Mouse (Mus musculus) layer of hippocampus, adult 9-10 months (tissue): ENCODE data around the gene Atpaf2.
A peak's percentile ranks its signal among the peaks of the same experiment; 100 is the strongest.
"Not testable (repeated sequence)": the region's sequence is repeated elsewhere in the genome, so short reads cannot be mapped to it uniquely, and the experiment has no call there.

Experiments
- DNase-seq: peaks from one replicate; pipeline ENCODE4 v3.0.0; 2022; ENCODE audit warnings: low spot score

Atpaf2 gene

DNA sequence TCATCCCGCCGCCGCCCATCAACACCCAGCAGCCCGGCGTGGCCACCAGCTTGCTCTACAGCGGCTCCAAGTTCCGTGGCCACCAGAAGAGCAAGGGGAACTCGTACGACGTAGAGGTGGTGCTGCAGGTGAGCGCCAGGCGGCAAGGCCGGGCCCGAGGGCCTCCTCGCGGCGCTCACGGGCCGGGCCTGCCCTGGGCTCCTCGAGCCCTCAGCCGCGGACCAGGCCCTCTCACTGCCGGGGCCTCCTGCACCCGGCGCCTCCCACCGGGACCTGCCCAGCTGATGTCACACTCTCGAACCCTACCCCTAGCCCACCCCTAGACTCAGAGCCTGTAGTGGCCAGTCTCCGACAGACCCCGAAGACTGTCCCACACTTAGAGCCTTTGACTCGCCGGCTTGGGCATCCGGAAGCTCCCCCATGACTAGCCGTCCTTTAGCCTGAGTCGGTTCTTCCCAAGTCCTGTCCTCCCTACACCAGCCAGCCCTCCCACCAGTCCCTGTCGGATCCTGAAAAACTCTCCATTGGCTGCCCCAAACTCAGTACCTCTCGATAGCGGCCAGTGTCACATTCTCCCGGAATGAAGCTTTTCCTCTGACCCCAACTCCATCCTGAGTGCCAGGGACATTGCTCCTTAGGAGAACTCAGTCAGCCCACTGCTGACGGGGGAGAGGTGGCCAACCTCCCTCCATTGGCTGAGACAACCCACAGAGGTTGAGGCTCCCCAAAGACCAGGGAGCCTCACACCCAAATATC lies at the start of gene Atpaf2:
Gene Atpaf2 (minus strand): TSS at position 741 of the 756 bp plus-strand sequence.
- no peak for DNase-seq

GRCm38 (mm10) chr11:60465943-60466380 lies 47.7 kb upstream of the Atpaf2 start:
- no peak for DNase-seq

GRCm38 (mm10) chr11:60457973-60458372 lies 39.7 kb upstream of the Atpaf2 start:
- DNase-seq, result no peak

DNA sequence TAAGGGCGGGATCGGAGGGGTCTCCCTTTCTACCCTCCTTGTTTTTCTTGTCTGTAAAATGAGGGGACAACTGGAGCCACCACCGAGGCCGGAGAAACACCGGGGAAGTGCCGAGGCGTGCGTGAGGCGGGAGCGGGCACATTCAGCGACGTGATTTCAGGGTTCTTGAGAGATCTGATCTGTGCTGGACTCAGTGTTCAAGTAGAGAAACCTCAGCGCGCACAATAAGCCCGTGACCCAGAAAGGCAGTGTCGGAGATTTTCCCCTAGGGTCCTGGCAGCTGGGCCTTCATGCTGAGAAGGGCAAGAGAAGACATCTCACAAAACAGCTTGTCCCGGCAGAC lies 36.5 kb upstream of the Atpaf2 start:
- DNase-seq, result no peak

DNA sequence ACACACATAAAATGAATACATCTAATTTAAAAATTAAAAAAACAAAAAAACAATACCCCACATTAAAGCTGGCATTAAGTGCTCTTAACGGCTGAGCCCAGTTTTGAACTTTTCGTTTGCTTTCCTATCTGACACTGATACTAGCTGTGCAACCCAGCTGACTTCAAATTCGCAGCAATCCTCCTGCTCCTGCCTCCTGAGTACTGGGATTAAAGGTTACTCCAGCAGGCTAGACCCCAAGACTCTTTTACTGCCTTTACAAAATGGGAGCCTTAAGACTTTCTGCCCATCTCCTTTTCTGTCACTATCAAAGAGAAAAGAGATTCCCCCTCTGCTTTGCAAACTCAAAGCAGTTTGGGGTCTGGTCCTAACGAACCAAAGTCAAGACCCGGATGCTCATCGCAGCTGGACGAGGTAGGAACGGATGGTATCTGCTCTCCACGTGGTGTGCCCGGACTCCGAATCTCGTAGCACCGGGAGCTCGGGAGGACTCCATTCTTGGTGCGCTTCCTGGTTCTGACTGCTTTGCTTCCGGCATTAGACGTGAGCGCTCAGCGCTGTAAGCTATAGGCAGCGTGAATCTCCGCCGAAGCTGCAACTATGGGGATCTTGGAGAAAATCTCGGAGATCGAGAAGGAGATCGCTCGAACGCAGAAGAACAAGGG lies 36.0 kb upstream of the Atpaf2 start, which contains the start of gene Drg2:
Gene Drg2 (plus strand): TSS at position 512 of the 665 bp plus-strand sequence.
- peak; percentile 79 for DNase-seq

- no peak for DNase-seq
These were observed 25.8 kb upstream of the Atpaf2 start for GRCm38 (mm10) chr11:60444007-60444406.

GRCm38 (mm10) chr11:60442896-60443295 lies 24.6 kb upstream of the Atpaf2 start:
- no peak for DNase-seq

GRCm38 (mm10) chr11:60440176-60440575 lies 21.9 kb upstream of the Atpaf2 start:
- DNase-seq, result no peak

GRCm38 (mm10) chr11:60439621-60440020 lies 21.4 kb upstream of the Atpaf2 start:
- DNase-seq, result not testable (repeated sequence)

DNA sequence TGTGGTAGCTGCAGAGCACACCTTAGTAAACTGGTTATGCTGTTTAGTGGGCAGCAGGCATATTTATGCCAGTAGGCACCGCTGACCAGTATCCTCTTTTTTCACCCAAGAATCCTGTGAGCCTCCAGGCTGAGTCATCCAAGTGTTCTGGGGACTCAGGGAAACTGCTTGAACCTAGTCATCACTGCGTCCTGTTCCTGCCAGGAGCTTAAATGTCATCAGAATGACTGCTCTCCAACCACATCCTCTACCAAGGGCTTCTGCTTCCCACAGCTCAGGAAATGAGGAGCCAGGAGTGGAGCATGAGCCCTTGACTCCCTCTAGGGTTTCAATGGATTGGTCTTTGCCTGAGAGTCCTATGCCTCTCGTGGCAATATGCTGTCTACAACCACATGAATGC lies 18.4 kb upstream of the Atpaf2 start:
- no peak for DNase-seq

DNA sequence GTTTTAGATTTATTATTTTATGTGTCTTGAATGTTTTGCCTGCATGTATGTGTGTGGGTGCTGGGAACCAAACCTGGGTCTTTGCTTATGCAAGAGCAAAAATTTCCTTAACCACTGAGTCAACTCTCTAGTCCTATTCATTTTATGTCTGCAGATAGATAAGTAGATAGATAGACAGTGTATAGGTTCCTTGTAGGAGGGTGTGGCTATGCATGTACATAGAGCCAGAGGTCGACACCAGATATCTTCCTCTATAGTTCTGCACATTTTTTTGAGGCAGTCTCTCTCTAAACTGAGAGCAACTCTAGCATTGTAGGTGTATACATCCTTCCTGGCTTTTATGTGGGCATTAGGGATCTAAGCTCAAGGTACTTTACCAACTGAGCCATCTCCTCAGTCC lies 16.9 kb upstream of the Atpaf2 start:
- DNase-seq, result no peak

DNA sequence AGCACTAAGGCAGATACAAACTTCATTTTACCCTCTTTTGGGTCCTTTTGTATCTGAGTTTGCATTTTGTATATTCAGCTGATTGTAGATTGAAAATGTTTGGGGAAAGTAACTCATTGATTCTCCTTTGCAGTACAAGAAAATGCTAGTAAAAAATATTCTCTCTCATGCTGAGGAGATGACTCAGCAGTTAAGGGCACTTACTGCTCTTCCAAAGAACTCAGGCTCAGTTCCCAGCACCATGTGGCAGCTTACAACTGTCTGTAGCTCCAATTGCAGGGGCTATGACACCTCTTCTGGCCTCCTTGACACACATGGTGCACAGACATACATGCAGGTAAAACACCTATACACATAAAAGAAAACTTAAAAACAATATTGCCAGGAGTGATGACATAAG lies 15.2 kb upstream of the Atpaf2 start:
- no peak for DNase-seq

GRCm38 (mm10) chr11:60427628-60428027 lies 9.4 kb upstream of the Atpaf2 start:
- no peak for DNase-seq

DNA sequence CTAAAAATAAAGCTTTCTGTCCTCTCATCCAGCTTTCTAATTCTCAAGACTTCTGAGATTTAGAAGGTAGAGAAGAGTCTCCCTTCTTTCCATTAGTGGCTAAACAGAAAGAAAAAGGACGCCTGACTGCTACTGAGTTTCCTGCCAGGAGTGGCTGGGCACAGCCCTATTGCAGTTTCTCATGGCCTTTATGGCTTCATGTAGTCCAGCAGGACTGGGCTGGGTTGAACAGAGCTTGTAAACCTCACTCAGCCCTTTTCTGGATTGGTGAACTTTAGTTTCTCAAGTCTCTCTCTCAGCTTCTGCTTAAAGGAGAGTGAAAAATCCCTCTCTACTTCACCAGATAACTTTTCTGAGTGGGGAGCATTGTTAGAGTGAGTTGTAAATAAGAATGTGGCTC lies 8.2 kb upstream of the Atpaf2 start:
- no peak for DNase-seq

GRCm38 (mm10) chr11:60423006-60423405 lies 4.7 kb upstream of the Atpaf2 start:
- DNase-seq, result no peak

DNA sequence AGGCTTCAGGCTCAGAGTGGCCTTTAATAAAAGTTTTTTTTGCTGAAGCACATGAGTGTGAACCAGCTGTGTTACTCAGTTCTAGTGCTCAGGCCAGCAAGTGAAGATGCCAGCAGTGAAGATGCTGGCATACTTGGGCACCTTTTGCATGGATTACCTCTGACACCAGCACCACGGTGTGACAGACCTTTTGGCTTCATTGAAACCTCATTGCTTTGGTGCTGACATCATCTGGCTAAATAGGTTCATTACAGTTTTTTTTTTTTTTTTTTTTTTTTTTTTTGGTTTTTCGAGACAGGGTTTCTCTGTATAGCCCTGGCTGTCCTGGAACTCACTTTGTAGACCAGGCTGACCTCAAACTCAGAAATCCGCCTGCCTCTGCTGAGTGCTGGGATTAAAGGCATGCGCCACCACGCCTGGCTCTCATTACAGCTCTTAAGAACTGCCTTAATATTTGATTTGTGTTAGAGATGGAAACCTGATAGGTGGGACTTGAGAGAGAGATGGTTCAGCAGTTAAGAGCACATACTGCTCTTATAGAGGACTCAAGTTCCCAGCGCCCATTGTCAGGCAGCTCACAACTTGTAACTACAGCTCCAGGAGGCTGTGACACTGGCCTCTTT lies 3.9 kb upstream of the Atpaf2 start:
- DNase-seq, result no peak

DNA sequence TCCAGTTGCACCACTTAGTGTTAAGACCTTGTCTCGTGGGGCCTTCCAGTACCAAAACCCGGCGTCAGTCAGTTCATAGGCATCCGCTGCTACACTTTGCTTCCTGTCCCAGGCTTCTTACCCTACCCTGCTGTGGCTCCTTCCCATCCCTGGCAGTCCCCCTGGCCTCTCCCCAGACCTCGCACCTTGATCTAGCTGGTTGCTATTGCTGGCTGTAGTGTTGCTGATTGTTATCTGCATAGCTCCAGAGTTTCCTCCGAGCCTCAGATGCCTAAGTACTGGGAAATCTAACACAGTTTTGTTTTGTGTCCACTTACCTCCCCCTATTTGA lies 181 bp upstream of the Atpaf2 start:
- DNase-seq, result no peak

DNA sequence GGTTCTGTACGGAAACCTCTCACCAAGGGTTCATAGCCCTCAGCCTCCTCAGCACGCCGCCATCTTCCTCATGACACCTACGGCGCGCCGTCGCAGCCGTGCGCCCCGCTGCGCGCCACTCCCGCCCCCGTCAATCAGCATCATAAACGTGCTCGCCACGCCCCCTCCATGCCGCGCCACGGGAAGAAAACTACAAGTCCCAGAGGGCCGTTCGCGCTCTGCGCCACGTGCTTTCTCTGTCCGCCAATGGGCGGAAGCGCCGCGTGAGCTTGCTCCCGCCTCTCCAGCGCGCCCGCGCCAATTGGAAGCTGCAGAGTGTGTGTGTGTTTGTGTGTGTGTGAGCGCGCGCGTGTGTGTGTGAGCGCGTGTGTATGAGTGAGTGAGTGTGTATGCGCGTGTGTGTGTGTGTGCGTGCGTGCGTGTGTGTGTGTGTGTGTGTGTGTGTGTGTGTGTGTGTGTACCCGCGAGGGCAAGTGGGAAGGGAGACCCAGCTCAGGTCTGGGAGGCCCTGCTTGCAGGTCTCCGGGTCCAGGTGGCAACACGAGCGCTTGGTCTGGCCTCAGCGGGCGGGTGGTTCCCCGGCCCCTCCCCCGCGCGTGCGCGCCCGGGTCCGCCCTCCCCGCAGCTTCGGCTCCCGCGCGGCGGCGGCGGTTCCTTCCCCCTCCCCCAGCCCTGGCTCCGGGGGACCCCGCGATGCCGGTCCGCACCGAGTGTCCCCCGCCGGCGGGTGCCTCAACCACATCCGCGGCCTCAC lies 1.1 kb downstream of the Atpaf2 start, which contains the start of gene Gid4:
Gene Gid4 (plus strand): TSS at position 183 of the 754 bp plus-strand sequence.
- DNase-seq, result peak; percentile 97

GRCm38 (mm10) chr11:60416590-60416962 lies 1.7 kb downstream of the Atpaf2 start:
- DNase-seq, result no peak

DNA sequence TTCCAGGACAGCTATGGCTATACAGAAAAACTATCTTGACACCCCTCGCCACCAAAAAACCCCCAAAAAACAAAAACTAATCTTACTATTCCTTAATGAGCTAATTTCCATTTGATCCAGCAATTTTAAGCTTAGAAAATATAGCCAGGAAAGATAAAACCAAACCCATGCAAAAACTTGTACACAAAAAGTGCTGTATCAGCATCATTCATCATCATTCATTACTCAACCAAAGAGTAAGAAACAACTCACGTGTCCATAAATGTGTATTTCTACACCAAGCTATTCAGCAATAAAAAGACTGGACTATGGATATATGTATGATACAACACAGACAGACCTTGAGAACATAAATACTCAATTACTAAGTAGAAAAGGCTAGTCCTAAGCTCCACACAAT lies 5.3 kb downstream of the Atpaf2 start:
- no peak for DNase-seq

DNA sequence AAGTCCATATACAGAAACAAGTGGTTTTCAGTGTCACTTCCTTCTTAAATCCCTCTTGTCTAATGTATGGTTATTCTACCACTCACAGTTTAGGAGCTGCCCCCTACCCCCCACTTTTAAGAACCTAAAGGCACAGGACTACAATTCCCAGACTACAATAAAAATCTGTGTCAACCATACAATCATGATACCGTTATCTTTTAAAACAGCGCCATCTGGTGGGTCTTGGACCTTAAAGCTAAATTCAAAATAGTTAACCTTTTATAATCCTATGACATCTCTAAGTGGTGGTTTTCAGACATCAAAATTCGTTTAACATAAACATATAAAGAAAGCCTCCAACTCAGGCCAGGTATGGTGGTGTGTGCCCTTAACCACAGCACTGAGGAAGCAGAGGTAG lies 6.1 kb downstream of the Atpaf2 start:
- DNase-seq, result peak; percentile 80

- no peak for DNase-seq
These were observed 11.7 kb downstream of the Atpaf2 start for GRCm38 (mm10) chr11:60406606-60407005.

DNA sequence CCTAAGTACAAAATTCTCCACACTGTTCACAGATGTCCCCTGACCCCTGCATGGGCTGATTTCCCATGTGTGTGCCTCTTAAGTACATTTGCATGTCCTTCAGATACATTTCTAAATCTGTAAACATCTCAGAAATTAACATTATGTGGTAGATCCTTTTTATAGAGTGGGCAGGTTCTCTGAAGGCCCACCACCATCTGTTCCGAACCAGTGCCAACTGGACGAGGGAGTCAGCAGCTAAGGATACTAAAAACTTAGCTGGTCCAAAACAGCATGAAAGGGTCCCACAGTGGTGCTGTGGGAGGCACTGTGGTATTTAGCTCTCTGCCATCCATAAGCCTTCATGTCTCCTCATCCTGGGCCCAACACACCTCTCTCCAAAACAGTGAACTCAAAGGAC lies 21.1 kb downstream of the Atpaf2 start:
- no peak for DNase-seq
